Mouse (Mus musculus) c-Kit-positive CD71-positive TER-119-positive erythroid progenitor cells, embryonic 14.5 days (primary cell): ENCODE data around the gene Tex22.

Experiments
- DNase-seq: peaks from one replicate; pipeline ENCODE4 v3.0.0-alpha.2; 2013; ENCODE audit warnings: low spot score

Tex22 gene

DNA sequence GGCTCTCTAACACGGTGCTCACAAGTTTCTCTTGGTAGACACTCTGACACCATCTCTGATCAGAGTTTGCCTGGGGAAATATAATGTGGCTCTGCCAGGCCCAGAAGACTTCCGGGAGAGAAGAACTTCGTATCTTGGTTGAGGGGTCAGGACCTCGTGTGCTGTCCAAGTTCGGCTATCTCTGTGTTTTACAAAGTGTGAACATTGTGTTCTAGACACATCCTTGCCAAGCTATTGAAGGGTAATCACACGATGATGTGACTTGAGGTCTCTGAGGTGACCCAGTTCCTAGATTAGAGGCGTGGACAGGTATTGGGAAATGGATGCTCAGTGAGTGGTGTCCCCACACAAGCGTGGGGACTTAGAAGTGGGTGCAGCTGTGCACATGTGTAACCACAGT, 18.2 kb upstream of the Tex22 start:
- DNase-seq = no peak

DNA sequence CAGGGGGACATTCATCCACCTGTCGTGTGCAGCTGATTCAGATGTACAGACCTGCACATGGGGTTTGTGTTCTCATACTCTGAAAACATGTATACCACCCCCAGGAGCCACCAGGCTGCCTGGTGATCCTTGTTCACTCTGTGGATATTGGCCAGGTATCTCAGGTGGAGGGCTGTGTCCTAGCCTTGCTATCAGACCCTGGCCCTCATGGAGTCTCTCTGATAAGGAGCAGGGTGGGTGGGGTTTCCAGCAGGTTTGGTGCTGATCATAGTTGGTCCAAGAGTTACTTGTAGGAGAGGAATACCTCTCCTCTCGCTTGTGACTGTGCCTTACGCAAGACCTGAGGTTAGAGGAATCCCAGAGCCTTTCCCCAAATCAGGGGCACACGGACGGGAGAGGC, 14.1 kb upstream of the Tex22 start:
- DNase-seq = no peak

DNA sequence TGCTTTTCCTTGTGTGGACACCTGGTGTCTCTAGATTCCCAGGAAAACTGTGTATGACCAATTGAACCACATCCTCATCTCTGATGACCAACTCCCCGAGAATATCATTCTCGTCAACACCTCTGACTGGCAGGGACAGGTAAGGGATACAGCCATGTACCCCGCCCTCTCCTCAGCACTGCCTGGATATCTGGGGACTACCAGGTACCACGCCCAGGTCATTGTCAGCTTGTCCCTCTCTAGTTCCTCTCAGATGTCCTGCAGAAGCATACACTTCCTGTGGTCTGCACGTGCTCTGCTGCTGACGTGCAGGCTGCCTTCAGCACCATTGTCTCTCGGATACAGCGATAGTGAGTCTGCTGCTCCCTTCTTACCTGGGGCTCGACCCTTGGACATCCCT, 12.7 kb upstream of the Tex22 start:
- no peak for DNase-seq

DNA sequence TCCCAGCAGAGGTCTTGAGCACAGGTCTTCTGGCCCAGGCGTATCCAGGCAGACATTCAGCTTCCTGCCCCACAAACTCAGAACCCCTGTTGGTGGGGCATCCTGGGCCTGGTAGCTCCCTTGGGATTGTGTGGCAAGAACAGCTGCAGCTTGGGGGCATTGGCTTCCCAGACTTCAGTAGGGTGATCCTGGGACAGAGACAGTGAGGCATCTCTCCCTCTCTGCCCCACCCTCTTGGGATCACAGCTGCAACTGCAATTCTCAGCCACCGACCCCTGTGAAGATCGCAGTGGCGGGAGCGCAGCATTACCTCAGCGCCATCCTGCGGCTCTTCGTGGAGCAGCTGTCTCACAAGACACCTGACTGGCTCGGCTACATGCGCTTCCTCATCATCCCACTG, 12.1 kb upstream of the Tex22 start:
- DNase-seq = no peak

DNA sequence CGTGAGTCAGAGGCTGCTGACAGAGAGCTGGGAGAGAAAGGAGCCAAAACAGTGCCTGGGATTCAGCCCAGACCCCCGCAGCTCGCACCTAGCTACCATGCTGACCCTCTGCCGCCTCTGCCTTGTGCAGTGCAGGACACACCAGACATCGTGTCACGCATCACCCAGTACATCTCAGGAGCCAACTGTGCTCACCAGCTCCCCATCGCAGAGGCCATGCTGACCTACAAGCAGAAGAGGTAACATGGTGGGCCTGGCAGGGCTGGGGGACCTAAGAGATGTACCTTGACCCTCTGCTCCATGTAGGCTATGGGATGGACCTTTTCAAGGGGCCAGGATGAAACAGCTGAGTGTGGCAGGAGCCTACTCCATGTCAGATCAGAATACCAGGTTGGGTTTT, 10.6 kb upstream of the Tex22 start:
- DNase-seq = no peak

DNA sequence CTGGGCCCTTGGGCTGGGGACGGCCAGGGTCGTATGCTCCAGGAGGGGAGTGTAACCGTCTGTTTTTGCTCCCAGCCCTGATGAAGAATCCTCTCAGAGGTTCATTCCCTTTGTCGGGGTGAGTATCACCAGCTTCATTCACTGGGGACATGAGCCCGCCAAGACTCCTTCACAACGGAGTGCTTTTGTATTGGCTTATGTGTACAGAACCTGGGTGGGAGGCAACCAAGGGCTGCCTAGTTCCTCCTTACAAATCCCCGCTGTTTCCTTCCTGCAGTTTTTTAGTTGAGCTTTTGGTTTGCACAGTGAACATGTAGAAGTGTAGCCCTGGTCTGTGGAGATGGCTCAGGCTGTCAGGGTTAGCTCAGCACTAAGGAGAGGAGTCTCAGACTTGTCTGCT, 6.3 kb upstream of the Tex22 start:
- no peak for DNase-seq

DNA sequence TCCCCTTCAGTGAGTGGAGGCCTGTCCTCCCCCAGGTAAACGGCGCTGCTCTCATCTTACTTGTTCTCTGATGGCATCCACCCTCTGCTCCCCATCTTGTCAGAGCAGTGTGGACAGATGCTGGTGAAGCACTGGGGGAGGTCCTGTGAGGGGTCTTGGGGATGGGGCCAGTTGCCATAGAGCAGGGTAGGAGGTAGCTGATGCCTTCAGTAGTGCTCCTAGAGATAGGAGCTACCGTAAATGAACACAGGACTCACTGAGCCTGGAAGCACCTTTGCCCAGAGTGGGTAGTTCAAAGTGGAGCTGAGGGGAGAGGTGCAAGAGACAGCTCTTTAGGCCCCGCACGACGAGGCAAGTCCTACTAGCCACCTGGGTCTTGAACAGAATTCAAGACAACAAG, 4.9 kb upstream of the Tex22 start:
- DNase-seq = no peak

DNA sequence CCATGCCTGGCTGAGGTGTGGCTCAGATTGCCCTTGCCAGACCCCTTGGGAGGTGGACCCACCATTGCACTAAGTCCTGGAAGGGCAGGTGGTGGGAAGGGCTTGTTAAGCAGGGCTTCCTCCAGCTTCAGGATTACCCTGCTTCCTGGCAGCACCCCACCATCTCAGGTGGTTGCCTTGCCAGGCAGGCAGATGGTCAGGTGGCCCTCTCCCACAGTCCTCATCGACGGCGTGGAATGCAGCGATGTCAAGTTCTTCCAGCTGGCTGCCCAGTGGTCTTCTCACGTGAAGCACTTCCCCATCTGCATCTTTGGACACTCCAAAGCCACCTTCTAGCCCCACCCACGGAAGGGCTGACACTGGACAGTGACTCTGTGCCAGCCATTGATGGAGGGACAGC, 3.0 kb upstream of the Tex22 start:
- no peak for DNase-seq

DNA sequence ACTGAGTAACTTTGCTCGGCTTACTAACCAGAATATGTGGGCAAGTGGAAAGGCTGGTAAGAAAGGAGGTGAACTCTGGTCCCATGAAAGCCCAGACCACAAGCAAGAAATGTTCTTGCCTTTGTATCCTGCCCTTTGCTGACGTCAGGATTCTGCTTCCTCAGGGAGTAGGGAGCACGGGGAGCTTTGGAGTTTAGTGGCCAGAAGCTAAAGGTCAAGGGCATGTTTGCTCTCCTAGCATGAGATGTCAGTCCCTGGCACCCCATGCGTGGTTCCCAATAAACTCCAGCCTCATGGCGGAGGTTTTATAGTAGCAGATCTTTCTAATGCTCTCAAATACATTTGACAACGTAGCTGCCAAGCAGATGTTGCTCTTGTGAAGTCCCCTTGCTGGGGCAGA, 2.5 kb upstream of the Tex22 start:
- DNase-seq = no peak

DNA sequence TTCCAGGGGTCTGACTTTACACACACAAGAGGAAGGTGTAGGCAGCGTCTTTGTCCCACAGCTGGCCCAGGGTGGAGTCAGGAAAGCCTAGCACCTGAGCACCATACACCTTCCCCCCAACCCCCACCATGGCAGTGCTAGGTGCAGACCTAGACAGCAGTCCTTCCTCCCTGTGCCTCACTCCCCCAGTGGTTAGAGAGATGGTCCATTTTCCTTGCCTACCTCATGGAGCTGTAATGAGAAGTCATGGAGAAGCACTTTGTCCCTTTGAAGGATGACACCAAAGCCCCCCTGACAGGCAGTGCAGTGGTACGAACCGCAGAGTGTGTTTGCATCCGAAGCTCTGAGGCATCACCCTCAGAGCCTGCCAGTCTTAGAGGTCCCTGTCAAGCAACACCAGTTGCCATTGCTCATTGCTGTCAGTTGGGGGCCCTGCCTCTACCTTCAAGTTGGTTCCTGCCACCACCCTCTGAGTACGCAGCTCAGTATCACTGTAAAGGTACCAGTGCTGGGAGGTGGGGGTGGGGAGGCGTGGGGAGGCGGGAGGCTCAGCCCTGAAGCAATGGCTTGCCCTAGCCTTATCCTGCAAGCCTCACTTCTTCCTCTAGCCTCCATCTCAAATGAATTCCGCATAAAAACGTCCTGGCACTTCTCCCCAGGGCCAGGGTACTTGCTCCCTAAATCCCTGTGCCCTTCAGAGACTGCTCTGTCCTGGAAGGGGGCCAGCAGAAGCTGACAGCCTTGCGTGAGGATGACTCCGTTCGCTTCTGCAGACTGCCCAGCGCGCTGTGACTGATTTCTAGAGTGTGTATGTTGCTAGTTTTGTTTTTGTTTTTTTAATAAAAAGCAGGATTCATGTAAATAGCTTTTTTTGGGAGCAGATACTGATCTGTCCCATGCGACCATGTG, 628 bp upstream of the Tex22 start:
- DNase-seq = no peak

DNA sequence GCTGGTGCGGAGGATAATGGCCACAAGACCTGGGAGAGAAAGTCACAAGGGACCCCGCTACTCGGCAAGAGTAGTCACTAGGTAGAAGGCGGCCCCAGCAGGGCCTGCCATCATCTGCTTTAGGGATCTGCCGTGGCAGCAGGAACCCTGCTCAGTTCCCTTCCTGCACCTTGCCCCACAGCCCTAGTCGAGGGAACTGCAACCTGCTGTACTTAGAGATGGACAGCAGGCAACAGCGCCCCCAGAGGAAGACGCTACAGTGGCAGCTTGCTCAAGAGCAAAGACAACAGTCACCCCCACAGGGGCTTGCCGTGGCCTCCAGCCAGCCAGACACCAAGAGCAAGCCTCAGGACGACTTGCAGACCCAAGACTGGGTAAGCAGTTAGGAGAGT, 757 bp downstream of the Tex22 start:
- DNase-seq = peak; percentile 80

DNA sequence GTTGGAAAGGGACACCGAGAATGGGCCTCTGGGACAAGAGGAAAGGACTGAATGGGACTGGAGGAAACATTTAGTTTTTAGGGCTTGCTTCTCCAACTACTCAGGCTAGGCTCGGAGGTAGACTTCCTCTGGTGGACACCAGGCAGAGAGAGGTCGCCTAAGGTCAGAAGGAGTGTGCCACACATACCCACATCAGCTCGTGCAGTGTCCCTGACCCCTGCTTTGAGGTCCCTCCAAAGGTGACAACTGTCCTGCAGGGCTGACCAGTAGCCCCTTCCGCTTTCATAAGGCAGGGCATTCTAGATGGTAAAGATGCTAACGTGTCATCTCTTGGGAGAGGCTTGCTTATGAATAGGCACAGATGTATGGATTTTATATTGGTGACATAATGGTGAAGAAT, 1.2 kb downstream of the Tex22 start:
- no peak for DNase-seq

DNA sequence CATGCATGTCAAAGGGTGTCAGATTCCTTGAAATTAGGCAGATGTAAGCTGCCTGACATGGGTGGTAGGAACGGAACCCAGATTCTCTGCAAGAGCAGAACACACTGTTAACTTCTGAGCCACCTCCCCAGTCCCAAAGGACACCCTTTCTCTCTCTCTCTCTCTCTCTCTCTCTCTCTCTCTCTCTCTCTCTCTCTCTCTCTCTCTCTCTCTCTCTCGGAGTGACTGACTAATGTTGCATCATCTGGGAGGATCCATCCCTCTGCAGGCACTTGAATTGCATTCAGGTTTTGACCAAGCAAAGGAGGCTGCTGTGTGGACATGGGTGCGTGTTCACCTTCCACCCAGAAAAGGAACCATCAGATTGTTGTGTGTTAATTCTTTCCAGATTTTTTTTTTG, 13.0 kb downstream of the Tex22 start:
- DNase-seq = no peak

DNA sequence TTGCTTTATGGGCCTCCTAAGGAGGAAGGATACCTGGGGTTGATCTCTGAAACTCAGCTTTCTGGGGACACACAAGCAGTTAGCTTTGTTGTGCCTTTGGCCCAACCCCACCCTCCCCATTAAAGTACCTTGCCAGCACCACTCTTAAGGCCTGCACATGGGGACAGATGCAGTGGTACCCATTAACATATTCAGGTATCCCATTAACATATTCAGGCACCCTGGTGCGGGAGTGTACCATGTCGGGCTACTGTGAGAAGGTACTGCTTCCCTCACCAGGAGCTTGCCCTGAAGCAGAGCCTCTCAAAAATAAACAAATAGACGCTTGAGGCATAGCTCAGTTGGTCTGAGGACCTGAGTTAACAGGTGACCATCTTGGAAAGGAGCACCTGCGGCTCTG, 13.7 kb downstream of the Tex22 start:
- no peak for DNase-seq

DNA sequence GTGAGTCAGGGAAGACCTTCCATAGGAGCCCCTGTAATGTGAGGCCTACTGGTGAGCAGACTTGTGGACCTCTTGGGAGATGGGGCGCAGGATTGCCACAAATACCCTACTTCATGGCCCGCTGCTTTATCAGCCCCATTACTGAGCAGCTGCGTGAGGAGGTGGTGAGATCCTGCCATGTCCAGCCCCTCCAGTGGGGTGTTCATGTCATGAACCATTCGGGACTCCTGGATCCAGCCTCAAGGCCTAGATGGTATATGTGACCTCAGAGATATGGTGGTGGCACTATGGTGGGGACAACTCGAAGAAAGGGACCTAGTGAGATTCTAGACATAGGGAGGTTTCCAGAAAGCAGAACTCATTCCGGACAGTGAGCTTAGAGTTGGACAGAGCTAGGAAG, 14.8 kb downstream of the Tex22 start:
- DNase-seq = no peak

DNA sequence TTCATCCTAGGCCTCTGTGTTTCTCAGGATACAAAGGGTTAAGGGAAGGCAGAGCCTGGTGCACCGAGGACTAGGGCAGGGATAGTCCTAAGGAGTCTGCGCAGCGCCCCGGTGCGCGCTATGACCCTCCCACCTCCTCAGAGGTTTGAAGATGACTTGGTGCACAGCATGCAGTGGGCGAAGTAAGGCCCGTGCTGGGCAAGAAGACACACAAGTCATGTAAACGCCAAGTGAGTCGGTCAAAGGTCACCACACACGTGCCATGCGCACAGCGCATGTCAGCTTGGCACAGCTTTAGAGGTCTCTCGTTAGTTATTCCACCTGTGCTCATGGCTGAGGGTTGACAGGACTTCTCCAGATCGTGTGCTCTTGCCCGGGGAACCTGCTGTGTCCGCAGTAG, 15.8 kb downstream of the Tex22 start:
- DNase-seq = no peak

DNA sequence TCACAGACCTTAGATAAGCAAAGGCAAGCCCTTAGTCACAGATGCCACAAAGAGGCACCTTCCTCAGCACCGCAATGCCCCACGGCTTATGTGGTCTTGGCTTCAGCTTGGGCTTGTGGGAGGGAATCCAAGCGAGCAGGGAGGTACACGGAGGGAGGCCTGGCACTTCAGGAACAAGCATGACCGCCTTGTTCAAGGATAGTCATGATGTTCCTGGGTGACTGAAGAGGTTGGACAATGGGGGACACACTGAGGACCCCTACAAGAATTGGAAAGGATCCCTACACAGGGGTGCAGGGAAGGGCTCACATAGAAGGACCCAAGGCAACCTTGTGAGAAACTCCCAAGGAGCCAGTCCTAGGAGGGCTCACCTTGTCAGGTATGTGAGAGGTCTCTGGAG, 22.7 kb downstream of the Tex22 start:
- no peak for DNase-seq

DNA sequence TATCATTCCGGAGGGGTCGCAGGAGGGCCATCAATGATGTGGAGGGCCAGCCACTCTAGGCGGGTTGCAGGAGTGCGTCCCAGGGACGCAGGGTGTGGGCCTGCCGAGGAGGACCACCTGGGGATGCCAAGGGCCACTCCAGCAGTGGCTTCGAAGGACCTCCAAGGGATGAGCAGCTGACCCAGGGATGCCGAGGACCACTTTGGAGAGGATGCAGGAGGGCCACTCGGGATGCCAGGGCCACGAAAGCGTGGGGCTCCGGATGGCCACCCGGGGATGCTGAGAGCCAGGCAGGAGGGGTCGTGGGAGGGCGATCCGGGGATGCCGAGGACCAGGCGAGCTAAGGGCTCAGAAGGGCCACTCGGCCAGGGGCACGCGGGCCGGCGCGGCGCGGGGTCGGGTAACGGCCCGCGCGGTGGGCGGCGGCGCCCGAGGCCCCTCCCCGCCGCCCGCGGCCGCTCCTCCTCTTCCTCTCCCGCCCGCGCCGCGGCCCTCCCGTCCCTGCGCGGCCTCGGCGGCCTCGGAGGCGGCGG, 23.5 kb downstream of the Tex22 start, which contains the start of gene Mta1:
Mta1 (plus strand) TSS at position 530 of the 533 bp plus-strand sequence.
- no peak for DNase-seq

DNA sequence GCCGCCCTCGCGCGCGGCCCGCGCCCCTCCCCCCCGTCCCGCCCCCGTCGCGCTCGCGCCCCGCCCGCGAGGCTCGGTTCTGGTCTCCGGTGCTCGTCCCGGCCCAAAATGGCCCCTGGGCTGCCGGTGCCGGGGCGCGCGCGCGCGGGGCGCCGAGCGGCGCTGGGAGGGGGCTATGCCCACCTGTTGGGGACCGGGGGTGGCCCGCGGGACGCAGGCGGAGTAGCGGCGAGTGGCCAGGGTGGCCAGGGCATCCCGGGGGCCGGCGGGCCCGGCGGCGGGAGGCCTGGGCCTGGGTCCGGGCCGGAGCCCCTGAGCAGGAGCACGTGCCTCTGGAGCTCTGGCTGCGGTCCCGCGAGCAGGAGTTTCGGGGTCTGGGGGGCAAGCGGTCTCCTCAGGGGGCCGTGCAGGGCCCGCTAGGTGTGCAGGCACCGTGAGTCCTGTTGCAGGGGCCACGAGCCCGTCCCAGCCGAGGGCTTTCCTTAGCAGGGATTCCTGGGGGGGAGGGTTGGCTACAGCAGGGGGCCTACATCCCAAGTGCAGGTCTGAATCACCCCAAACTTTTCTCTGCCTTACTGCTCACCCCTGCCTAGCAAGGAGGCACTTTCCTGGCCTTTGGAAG, 24.3 kb downstream of the Tex22 start:
- DNase-seq = no peak

DNA sequence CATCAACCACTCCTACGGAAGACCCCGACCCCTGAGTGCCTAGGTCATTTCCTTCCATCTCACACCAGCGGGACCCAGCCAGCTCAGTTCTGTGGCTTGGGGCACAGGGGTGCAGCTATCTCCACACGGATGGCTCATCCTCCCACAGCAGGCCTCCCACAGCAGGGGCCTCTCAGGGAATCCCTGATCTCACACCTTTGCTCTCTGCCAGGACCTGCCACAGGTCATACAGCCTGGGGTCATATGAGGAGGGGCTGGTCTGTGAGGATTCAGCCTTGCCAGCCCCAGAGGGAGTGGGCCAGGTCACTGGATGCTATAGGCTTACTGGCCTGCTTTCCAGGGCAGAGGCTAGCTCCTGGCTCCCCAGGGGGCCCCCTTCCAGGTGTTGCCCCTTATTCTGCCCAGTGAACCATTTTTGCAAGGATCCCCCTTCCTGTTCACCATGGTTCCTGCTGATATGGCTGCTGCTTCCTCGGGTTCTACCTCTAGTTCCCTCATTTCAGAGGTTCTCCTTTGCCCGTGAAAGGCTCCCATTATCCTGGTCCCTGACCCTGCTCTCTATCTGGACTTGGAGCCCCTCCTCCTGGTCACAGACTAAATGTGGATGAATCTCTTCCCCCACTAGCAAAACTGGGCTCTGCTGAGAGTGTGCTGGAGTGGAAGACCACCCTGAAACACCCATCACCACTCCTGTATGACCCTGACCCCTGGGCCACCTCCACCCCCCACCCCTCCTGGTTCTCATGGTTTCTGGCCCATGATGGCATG, 25.4 kb downstream of the Tex22 start:
- no peak for DNase-seq

DNA sequence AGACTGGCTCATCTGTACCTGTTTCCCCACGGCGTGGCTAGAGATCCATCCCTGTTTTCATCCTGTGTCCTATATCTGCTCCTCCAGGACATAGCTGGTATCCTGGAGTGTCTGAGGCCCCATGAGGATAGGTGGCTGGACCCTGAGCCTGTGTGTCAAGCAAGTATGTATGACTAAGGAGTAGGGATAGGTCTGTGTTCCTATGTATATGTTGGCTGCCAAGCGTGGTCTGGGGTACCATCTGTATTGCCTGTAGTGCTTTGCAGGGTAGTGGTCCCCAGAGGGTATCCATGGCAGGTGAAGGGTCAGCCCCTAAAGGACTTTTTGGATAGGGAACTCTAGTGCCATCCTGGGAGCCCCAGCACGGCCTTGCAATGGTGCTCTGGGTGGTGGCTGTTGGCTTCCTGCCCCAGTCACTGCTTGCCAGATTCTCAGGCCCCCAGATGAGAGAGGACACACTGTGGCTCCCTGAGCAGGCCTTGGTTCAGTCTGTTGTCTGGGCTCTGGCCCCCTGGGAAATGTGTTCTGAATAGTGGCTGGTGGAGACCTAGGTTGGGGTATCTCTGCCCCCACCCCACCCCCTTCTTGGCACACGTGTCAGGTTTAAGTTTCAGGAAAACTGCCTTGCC, 26.3 kb downstream of the Tex22 start:
- no peak for DNase-seq

DNA sequence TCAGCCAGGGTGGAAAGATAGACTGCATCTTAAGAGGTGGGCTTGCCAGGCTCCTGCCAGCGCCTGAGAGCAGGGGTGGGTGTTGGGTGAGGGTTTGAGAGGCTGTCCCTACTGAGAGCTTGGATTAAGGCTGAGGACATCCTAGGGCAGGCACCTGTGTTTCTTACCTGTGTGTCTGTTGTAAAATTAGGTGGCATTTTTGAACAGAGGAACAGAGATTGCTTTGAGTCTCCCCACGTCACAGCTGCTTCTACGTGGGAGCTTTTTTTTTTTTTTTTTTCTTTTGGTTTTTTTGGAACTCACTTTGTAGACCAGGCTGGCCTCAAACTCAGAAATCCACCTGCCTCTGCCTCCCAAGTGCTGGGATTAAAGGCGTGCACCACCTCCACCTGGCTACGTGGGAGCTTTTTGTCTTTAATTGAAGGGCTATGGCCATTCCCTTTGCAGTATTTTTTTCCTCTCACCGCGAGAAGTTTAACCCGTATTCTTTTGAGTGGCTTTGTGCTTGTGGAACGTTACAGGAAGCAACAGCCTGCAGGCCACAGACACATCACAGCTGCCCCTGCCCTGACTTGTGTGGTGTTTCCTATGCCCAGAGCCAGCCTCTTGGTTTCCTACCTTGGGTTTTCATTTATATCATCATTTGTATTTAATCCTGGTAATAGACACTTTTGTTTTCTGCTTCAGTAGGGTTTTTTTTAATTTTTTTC, 27.1 kb downstream of the Tex22 start:
- DNase-seq = no peak
